Mouse (Mus musculus): ENCODE measurements around the gene Ulk4. TPM values are rescaled to one million over a fixed set of nuclear protein-coding genes. Genes with fewer than 3 reads are reported as not detected.
"Not testable (repeated sequence)": the region's sequence is repeated elsewhere in the genome, so short reads cannot be mapped to it uniquely, and the experiment has no call there.

Ulk4 gene
- polyA plus RNA-seq, 1 experiment from 2014 or later, result 101 TPM

DNA sequence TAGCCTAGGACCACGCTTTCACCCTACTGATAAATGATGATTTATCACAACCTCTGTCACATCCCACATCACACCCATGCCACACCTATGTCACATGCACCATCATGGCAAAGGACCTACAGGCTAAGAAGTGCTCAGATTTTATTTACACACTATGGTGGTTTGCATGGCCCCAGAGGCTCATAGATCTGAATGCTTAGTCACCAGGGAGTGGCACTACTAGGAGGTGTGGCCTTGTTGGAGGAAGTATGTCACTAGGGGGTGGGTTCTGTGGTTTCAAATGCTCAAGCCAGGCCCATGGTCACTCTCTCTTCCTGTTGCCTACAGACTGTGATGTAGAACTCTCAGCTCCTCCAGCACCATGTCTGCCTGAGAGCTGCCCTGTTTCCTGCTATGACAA lies 73.3 kb downstream of the Ulk4 start:
- H3K27me3 ChIP-seq (ENCODE audit: control insufficient read depth, insufficient read depth, low read length), result no peaks in the 10 kb centered on the region
- H3K4me1 ChIP-seq (ENCODE audit: control insufficient read depth, insufficient read depth, low read length), result no peaks in the 10 kb centered on the region
- H3K27ac ChIP-seq (ENCODE audit: low read depth, low read length), result no peak overlapping the region
- H3K9me3 ChIP-seq (replicated peaks; ENCODE audit: control insufficient read depth, low read length), result no peaks in the 10 kb centered on the region; the same call in 1 of the 2 replicates
- H3K4me3 ChIP-seq (ENCODE audit: low read depth, low read length), result no peak overlapping the region
- H3K9ac ChIP-seq (ENCODE audit: low read depth, low read length), result no peak overlapping the region
- WGBS (ENCODE audit: insufficient replicate concordance), result 80% methylated on average over 1 of the region's 1 CpGs
- no peaks in the 10 kb centered on the region for H3K36me3 ChIP-seq (ENCODE audit: control insufficient read depth, insufficient read depth, low read length)
- H3K4me2 ChIP-seq, result no peak overlapping the region
- ATAC-seq (replicated peaks; ENCODE audit: insufficient number of reproducible peaks, low FRiP score, low TSS enrichment), result no peak

DNA sequence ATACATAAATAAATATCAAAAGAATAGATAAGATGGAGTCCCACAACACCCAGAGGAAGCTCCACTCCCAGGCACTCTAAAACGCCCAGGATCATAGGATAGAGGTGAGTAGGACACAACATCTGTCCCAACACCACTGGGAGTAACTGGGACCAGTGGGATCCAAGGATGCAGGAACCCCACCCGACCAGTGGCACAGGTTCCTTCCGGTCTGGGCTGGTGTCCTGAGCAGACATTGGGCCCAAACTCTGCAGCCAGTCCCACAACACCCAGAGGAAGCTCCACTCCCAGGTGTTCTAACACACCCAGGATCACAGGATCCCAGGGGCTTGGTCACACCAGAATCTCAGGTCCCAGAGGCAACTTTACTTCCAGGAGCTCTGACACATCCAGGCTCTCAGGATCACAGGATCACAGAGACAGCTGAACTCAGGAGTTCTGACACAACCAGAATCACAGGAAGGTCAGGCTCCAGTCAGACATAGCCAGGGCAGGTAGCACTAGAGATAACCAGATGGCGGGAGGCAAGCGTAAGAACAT lies 77.8 kb downstream of the Ulk4 start:
- H3K27me3 ChIP-seq (ENCODE audit: control insufficient read depth, insufficient read depth, low read length); ATAC-seq (replicated peaks; ENCODE audit: insufficient number of reproducible peaks, low FRiP score, low TSS enrichment); H3K36me3 ChIP-seq (ENCODE audit: control insufficient read depth, insufficient read depth, low read length); H3K4me1 ChIP-seq (ENCODE audit: control insufficient read depth, insufficient read depth, low read length); H3K9me3 ChIP-seq (replicated peaks; ENCODE audit: control insufficient read depth, low read length); H3K4me2 ChIP-seq; H3K4me3 ChIP-seq (ENCODE audit: low read depth, low read length); H3K27ac ChIP-seq (ENCODE audit: low read depth, low read length); H3K9ac ChIP-seq (ENCODE audit: low read depth, low read length): not testable (repeated sequence)
- WGBS (ENCODE audit: insufficient replicate concordance), result 82% methylated on average over 5 of the region's 5 CpGs

DNA sequence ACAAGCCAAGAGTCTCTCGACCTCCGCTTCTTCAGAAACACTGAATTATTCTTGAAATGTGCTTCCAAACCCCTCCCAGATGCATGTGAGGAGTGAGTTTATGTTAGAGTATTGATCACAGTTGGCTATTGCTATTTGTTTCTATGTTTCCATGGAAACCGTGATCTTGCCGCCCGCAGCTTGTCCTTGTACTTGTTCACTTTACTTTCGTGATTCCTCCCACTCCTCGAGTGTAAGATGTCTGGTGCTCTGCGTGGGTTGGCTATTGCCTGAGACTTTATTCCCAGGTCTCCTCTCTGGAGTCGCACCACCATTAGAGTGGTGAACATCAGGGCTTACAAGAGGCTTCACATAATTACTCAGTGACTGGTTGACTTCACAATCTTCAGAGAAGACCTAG lies 80.5 kb downstream of the Ulk4 start:
- H3K27me3 ChIP-seq (ENCODE audit: control insufficient read depth, insufficient read depth, low read length), result no peaks in the 10 kb centered on the region
- no peak overlapping the region for H3K27ac ChIP-seq (ENCODE audit: low read depth, low read length)
- H3K36me3 ChIP-seq (ENCODE audit: control insufficient read depth, insufficient read depth, low read length), result no peaks in the 10 kb centered on the region
- H3K4me2 ChIP-seq, result no peak overlapping the region
- peaks cover 19% of the 10 kb centered on the region for H3K9me3 ChIP-seq (replicated peaks; ENCODE audit: control insufficient read depth, low read length)
- no peaks in the 10 kb centered on the region for H3K4me1 ChIP-seq (ENCODE audit: control insufficient read depth, insufficient read depth, low read length)
- no peak overlapping the region for H3K9ac ChIP-seq (ENCODE audit: low read depth, low read length)
- 87% methylated on average over 9 of the region's 9 CpGs for WGBS (ENCODE audit: insufficient replicate concordance)
- no peak for ATAC-seq (replicated peaks; ENCODE audit: insufficient number of reproducible peaks, low FRiP score, low TSS enrichment)
- no peak overlapping the region for H3K4me3 ChIP-seq (ENCODE audit: low read depth, low read length)

DNA sequence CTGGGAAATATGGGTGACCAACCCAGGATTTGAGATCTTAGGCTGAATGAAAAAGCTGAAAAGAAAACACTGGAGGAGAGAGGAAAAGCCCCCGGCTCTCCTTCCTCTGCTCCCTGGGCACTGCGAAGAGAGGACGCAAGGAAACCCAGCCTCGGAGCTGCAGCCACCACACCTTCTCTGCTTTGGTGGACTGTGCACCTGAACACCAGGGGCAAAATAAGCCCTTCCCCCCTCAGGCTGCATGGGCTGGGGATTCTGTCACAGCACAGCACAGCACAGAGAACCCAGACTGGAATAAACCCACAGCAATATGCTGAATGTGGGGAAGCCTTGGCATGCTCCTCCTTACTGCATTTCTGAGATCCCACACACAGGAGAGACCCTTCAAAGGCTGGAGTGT lies 81.9 kb downstream of the Ulk4 start:
- H3K4me3 ChIP-seq (ENCODE audit: low read depth, low read length), result no peak overlapping the region
- no peak overlapping the region for H3K9ac ChIP-seq (ENCODE audit: low read depth, low read length)
- H3K36me3 ChIP-seq (ENCODE audit: control insufficient read depth, insufficient read depth, low read length), result no peaks in the 10 kb centered on the region
- 86% methylated on average over 4 of the region's 4 CpGs for WGBS (ENCODE audit: insufficient replicate concordance)
- no peak overlapping the region for H3K4me2 ChIP-seq
- peaks cover 19% of the 10 kb centered on the region for H3K9me3 ChIP-seq (replicated peaks; ENCODE audit: control insufficient read depth, low read length)
- no peak for ATAC-seq (replicated peaks; ENCODE audit: insufficient number of reproducible peaks, low FRiP score, low TSS enrichment)
- no peaks in the 10 kb centered on the region for H3K27me3 ChIP-seq (ENCODE audit: control insufficient read depth, insufficient read depth, low read length)
- no peaks in the 10 kb centered on the region for H3K4me1 ChIP-seq (ENCODE audit: control insufficient read depth, insufficient read depth, low read length)
- no peak overlapping the region for H3K27ac ChIP-seq (ENCODE audit: low read depth, low read length)

DNA sequence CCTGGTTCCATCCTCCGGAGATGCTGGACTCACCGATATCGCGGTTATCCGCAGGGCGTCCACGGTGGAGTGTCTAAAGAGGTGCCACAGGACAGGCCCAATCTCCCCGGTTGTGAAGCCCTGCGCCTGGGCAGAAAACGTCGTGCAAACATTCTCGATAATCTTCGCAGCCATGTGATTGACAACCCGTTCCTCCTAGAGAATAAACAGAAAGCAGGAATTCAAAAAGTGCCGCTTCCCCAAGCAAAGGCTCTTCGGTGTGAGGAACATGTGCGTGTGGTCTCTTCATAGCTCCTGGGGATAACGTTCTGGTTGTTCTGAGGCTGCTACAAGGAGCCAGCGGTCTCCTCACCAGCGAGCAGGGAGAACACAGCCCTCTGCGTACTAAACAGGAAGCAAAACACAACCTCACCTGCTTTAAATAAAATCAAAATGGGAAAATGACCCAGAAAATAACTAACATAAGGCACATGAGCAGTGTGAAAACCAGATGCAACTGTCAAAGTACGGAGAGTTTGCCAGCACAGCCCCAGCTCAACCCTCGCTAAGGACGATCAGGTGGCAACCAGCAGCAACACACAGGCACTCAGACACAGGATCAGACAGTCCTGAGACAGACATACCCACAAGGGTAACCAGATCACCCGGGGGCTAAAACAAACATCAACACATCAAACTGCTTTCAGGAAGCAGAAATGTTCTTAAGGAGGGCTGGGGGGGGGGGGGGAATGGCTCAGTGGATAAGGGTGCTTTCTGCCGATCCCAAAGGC lies 84.2 kb downstream of the Ulk4 start:
- Histone ChIP-seq H3K4me3 (ENCODE audit: low read depth, low read length) (no peak overlapping the region), H3K9ac (ENCODE audit: low read depth, low read length) (no peak overlapping the region), H3K4me1 (ENCODE audit: control insufficient read depth, insufficient read depth, low read length) (no peaks in the 10 kb centered on the region), H3K27ac (ENCODE audit: low read depth, low read length) (no peak overlapping the region), H3K27me3 (ENCODE audit: control insufficient read depth, insufficient read depth, low read length) (no peaks in the 10 kb centered on the region), H3K36me3 (ENCODE audit: control insufficient read depth, insufficient read depth, low read length) (no peaks in the 10 kb centered on the region), H3K4me2 (no peak overlapping the region), H3K9me3 (replicated peaks; ENCODE audit: control insufficient read depth, low read length) (peaks cover 19% of the 10 kb centered on the region)
- ATAC-seq (replicated peaks; ENCODE audit: insufficient number of reproducible peaks, low FRiP score, low TSS enrichment), result no peak
- 89% methylated on average over 26 of the region's 26 CpGs for WGBS (ENCODE audit: insufficient replicate concordance)

DNA sequence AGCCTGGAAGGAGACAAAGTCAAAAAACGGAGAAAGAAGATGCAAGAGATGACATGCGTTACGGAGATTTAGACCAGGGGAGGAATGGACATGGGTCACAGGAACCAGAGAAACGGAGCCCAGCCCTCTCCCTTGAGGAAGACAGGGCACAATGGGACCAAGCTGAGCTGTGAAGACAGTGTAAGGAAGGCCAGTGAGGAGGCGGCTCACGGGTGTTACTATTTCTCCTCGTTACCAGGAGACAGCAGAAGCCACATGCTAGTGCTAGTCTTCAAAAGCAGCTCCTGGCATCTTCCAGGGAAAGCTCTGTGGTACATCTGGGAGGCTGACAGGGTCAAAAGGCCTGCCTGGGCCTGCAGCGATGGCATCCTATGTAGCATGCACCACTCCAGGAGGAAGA lies 89.2 kb downstream of the Ulk4 start:
- no peak overlapping the region for H3K9ac ChIP-seq (ENCODE audit: low read depth, low read length)
- 74% methylated on average over 8 of the region's 8 CpGs for WGBS (ENCODE audit: insufficient replicate concordance)

DNA sequence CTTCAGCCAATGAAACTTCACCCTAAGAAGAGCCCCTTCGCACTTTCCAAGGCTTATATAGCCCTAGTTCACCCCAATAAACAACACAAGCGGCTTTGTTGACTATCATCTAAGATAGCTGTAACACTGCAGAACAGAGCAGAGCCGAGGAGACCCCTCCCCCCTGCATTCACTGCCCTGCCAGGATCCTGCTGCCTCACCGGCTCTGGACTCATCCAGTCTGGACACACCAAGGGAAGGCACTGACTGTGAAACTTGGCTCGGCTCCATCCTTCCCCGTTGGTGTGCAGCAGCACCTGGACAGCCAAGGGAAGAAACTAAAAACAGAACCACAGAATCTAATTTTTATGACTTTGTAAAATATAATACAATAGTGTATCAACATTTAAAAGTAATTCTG lies 91.2 kb downstream of the Ulk4 start:
- Histone ChIP-seq H3K36me3 (ENCODE audit: control insufficient read depth, insufficient read depth, low read length) (no peaks in the 10 kb centered on the region), H3K9me3 (replicated peaks; ENCODE audit: control insufficient read depth, low read length) (no peaks in the 10 kb centered on the region), H3K27ac (ENCODE audit: low read depth, low read length) (no peak overlapping the region), H3K9ac (ENCODE audit: low read depth, low read length) (no peak overlapping the region), H3K27me3 (ENCODE audit: control insufficient read depth, insufficient read depth, low read length) (no peaks in the 10 kb centered on the region), H3K4me2 (no peak overlapping the region), H3K4me1 (ENCODE audit: control insufficient read depth, insufficient read depth, low read length) (no peaks in the 10 kb centered on the region), H3K4me3 (ENCODE audit: low read depth, low read length) (no peak overlapping the region)
- no peak for ATAC-seq (replicated peaks; ENCODE audit: insufficient number of reproducible peaks, low FRiP score, low TSS enrichment)
- 45% methylated on average over 6 of the region's 6 CpGs for WGBS (ENCODE audit: insufficient replicate concordance)

More for the DNA sequence above, 89.2 kb downstream of the Ulk4 start:
- no peaks in the 10 kb centered on the region for H3K36me3 ChIP-seq (ENCODE audit: control insufficient read depth, insufficient read depth, low read length)
- ATAC-seq (replicated peaks; ENCODE audit: insufficient number of reproducible peaks, low FRiP score, low TSS enrichment), result no peak
- peaks cover 3% of the 10 kb centered on the region; the same call in 1 of the 2 replicates for H3K9me3 ChIP-seq (replicated peaks; ENCODE audit: control insufficient read depth, low read length)
- no peak overlapping the region for H3K4me2 ChIP-seq
- H3K27ac ChIP-seq (ENCODE audit: low read depth, low read length), result no peak overlapping the region
- H3K4me3 ChIP-seq (ENCODE audit: low read depth, low read length), result no peak overlapping the region
- no peaks in the 10 kb centered on the region for H3K27me3 ChIP-seq (ENCODE audit: control insufficient read depth, insufficient read depth, low read length)
- no peaks in the 10 kb centered on the region for H3K4me1 ChIP-seq (ENCODE audit: control insufficient read depth, insufficient read depth, low read length)

DNA sequence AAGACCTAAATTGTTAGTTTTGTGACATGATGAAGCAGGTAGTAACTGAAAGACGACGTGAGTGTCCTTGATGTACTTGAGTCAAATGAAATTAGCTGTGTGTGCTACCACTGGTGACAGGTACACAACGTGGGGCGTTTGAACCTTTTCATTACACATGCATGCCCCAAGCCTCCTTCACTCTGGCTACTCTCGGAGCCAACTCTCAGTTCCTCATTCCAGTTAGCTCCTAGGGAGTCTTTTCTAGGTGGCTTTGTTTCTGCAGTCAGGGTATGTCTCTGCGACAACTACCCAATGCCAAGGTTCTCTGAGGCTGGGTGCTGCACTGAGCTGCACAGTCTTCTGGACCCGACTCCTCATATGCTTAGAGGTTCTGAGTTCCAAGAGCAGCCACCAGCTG lies 100.6 kb downstream of the Ulk4 start:
- Histone ChIP-seq H3K4me2 (no peak overlapping the region), H3K4me1 (ENCODE audit: control insufficient read depth, insufficient read depth, low read length) (no peaks in the 10 kb centered on the region), H3K9me3 (replicated peaks; ENCODE audit: control insufficient read depth, low read length) (peaks cover 5% of the 10 kb centered on the region), H3K27me3 (ENCODE audit: control insufficient read depth, insufficient read depth, low read length) (no peaks in the 10 kb centered on the region), H3K4me3 (ENCODE audit: low read depth, low read length) (no peak overlapping the region), H3K27ac (ENCODE audit: low read depth, low read length) (no peak overlapping the region), H3K9ac (ENCODE audit: low read depth, low read length) (no peak overlapping the region), H3K36me3 (ENCODE audit: control insufficient read depth, insufficient read depth, low read length) (no peaks in the 10 kb centered on the region)
- no peak for ATAC-seq (replicated peaks; ENCODE audit: insufficient number of reproducible peaks, low FRiP score, low TSS enrichment)
- 86% methylated on average over 7 of the region's 7 CpGs for whole genome bisulfite sequencing (ENCODE audit: insufficient replicate concordance)

DNA sequence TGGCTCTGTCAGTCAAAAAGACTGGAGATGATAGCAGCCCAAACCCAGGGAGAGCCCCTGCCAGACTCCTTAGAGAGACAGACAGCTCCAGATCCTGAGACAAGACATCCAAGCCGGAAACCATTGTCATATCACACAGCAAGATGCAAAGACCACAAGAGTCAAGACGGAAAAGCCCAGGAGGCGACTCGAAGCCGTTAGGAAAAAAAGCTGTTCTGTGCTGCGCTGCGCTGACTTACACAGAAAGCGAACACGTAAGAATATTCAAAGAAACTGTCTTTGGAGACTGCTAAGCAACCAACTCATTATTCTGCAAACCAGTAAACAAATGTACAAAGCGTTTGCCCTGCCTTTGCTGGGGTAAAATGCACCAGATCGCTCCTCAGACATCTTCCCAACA lies 101.8 kb downstream of the Ulk4 start:
- no peak for ATAC-seq (replicated peaks; ENCODE audit: insufficient number of reproducible peaks, low FRiP score, low TSS enrichment)
- Histone ChIP-seq H3K4me2 (no peak overlapping the region), H3K36me3 (ENCODE audit: control insufficient read depth, insufficient read depth, low read length) (no peaks in the 10 kb centered on the region), H3K9ac (ENCODE audit: low read depth, low read length) (no peak overlapping the region), H3K9me3 (replicated peaks; ENCODE audit: control insufficient read depth, low read length) (peaks cover 5% of the 10 kb centered on the region), H3K27me3 (ENCODE audit: control insufficient read depth, insufficient read depth, low read length) (no peaks in the 10 kb centered on the region), H3K27ac (ENCODE audit: low read depth, low read length) (no peak overlapping the region), H3K4me3 (ENCODE audit: low read depth, low read length) (no peak overlapping the region), H3K4me1 (ENCODE audit: control insufficient read depth, insufficient read depth, low read length) (no peaks in the 10 kb centered on the region)
- WGBS (ENCODE audit: insufficient replicate concordance), result 85% methylated on average over 11 of the region's 11 CpGs

Data from heart, embryonic 11.5 days (tissue).